Mouse (Mus musculus): ENCODE results near the gene Eno1. TPM values are rescaled to one million over a fixed set of nuclear protein-coding genes. Genes with fewer than 3 reads are reported as not detected.

Gene Eno1
- polyA plus RNA-seq (2014; fragmentation: Nextera tagmentation; extraction: Ambion mirVana) = 1,771 and 1,859 TPM in 2 replicates

DNA sequence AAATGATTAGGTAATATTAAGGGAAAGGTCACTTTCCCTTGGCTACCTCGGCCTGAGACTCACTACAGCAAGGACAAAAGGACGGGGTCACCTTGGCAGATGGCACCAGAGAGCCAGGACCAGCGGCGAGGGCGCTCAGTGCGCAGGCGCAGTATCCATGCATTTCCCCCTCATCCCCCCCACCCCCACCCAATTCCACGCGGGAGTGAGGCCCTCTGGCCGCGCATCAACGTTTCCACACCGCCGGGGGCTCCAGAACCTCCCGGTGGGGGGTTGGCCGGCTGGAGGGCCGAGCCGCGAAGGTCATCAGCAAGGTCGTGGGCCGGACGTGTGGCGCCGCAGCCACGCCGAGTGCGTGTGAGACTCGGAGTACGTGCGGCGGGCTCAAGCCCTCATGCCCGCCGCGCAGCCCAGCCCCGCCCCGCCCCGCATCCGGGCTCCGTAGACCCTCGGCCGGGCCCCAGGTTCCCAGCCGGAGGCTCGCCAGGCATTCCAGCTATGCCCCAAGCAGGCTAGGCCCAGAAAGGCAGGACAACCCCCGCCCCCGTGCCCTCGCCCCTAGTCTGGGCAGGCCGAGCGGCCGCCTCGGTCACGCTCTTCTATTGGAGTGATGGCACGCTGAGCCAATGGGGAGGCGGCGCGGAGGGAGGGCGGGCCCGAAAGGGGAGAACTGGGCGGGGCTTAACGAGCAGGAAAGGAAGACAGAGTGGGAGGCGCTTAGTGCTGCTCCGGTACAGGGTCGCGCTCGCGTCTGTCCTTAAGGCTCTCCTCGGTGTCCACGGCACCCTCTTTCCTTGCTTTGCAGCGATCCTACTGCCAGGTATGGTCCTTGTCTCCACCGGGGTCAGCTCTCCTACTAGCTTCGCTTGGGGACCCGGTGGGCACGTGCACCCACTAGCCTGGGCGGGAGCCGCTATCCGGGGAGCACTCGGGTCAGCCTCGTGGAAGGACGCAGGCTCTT is at the start of gene Eno1:
Gene Eno1, plus strand, starts transcription at position 201 of the 961 bp plus-strand sequence.
- peak within 1 kb of the TSS; percentile 64 to 96 for H3K4me3 ChIP-seq (ENCODE audit: control insufficient read depth in 1 of 2, insufficient read depth in 1 of 2, low read depth in 1 of 2, low read length in 2 of 2)
- peaks cover 14 to 40% of the 10 kb centered on the region in 2 experiments for H3K4me1 ChIP-seq (ENCODE audit: control insufficient read depth in 2 of 2, insufficient read depth in 2 of 2, low read length in 2 of 2)
- WGBS = under 1% methylated on average over 70 of the region's 78 CpGs
- H3K27me3 ChIP-seq (ENCODE audit: control insufficient read depth, insufficient read depth, low read length) = no peaks in the 10 kb centered on the region
- peak within 1 kb of the TSS; percentile 71 for H3K4me2 ChIP-seq (ENCODE audit: low read length)
- peak; percentile 98 for ATAC-seq (ENCODE audit: insufficient number of reproducible peaks, insufficient read depth, low FRiP score, low read depth)
- no peaks in the 10 kb centered on the region for H3K9me3 ChIP-seq (ENCODE audit: control insufficient read depth, low read length)
- H3K27ac ChIP-seq (replicated peaks in 1 of 2; ENCODE audit: control insufficient read depth in 1 of 2, insufficient read depth in 1 of 2, low read depth in 2 of 2, low read length in 2 of 2) = peak within 1 kb of the TSS; percentile 98 to 99
- H3K36me3 ChIP-seq (ENCODE audit: control insufficient read depth, insufficient read depth, low read length) = peaks cover 32% of the 10 kb centered on the region
- peak within 1 kb of the TSS; percentile 99 for H3K9ac ChIP-seq (ENCODE audit: low read length)

DNA sequence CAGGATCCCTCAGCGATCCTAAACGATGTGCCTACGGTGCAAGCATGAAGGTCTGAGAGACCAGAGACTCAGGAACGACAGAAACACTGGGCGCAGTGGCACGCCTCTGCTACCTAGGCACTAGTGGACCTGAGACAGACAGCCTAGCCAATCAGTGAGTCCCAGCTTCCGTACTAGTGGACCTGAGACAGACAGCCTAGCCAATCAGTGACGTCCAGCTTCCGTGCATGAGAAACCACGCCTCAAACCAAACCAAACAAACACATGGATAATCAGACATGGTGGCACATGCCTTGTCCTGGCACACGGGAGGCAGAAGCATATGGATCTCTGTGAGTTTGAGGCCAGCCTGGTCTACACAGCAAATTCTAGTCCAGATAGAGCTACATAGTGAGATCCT is 48.3 kb upstream of the Eno1 start:
- Histone ChIP-seq H3K27me3 (ENCODE audit: control insufficient read depth, insufficient read depth, low read length) (no peaks in the 10 kb centered on the region), H3K36me3 (ENCODE audit: control insufficient read depth, insufficient read depth, low read length) (no peaks in the 10 kb centered on the region), H3K27ac (replicated peaks in 1 of 2; ENCODE audit: control insufficient read depth in 1 of 2, insufficient read depth in 1 of 2, low read depth in 2 of 2, low read length in 2 of 2) (no peak overlapping the region), H3K4me1 (ENCODE audit: control insufficient read depth in 2 of 2, insufficient read depth in 2 of 2, low read length in 2 of 2) (no peaks in the 10 kb centered on the region), H3K9me3 (ENCODE audit: control insufficient read depth, low read length) (no peaks in the 10 kb centered on the region), H3K4me3 (ENCODE audit: control insufficient read depth in 1 of 2, insufficient read depth in 1 of 2, low read depth in 1 of 2, low read length in 2 of 2) (no peak overlapping the region), H3K4me2 (ENCODE audit: low read length) (no peak overlapping the region), H3K9ac (ENCODE audit: low read length) (no peak overlapping the region)
- WGBS = 48% methylated on average over 11 of the region's 11 CpGs
- ATAC-seq (ENCODE audit: insufficient number of reproducible peaks, insufficient read depth, low FRiP score, low read depth) = no peak

DNA sequence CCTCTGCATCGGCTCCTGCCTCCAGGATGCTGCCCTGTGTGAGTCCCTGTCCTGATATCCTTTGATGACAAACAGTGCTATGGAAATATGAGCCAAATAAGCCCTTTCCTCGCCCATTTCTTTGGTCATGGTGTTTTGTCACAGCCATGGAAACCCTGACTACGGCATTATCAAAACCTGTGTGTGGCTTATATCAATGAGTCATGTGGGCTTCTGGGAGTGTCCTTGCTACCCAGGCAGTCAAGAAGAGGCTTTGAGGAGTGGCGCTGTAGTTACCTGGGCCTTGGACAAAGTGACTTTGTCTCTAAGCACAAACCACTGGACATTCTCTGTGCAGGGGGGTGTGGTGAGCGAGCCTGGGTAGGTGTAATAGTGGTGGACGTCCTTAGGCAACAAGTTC is 44.3 kb upstream of the Eno1 start:
- H3K4me1 ChIP-seq (ENCODE audit: control insufficient read depth in 2 of 2, insufficient read depth in 2 of 2, low read length in 2 of 2) = no peaks in the 10 kb centered on the region
- no peaks in the 10 kb centered on the region for H3K9me3 ChIP-seq (ENCODE audit: control insufficient read depth, low read length)
- no peaks in the 10 kb centered on the region for H3K27me3 ChIP-seq (ENCODE audit: control insufficient read depth, insufficient read depth, low read length)
- ATAC-seq (ENCODE audit: insufficient number of reproducible peaks, insufficient read depth, low FRiP score, low read depth) = no peak
- WGBS = 69% methylated on average over 6 of the region's 6 CpGs
- no peak overlapping the region for H3K4me3 ChIP-seq (ENCODE audit: control insufficient read depth in 1 of 2, insufficient read depth in 1 of 2, low read depth in 1 of 2, low read length in 2 of 2)
- H3K27ac ChIP-seq (replicated peaks in 1 of 2; ENCODE audit: control insufficient read depth in 1 of 2, insufficient read depth in 1 of 2, low read depth in 2 of 2, low read length in 2 of 2) = no peak overlapping the region
- H3K36me3 ChIP-seq (ENCODE audit: control insufficient read depth, insufficient read depth, low read length) = no peaks in the 10 kb centered on the region
- no peak overlapping the region for H3K9ac ChIP-seq (ENCODE audit: low read length)
- H3K4me2 ChIP-seq (ENCODE audit: low read length) = no peak overlapping the region

DNA sequence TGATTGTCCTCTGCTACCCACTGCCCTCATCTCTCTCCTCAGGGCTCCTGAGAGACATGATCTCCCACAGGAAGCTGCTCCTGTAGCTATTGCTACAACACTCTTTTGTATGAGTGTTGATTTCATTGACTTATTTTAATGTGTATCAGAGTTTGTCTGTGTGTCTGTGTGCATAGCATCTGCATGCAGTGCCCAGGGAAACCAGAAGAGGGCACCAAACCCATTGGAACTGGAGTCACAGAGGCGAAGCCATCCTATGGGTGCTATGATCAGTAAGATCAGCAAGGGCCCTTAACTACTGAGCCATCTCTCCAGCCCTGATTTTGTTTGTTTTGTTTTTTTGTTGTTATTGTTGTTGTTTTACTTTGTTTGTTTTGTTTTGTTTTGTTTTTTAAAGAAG is 42.6 kb upstream of the Eno1 start:
- 61% methylated on average over 1 of the region's 1 CpGs for WGBS
- no peak for ATAC-seq (ENCODE audit: insufficient number of reproducible peaks, insufficient read depth, low FRiP score, low read depth)
- H3K9ac ChIP-seq (ENCODE audit: low read length) = no peak overlapping the region
- no peak overlapping the region for H3K27ac ChIP-seq (replicated peaks in 1 of 2; ENCODE audit: control insufficient read depth in 1 of 2, insufficient read depth in 1 of 2, low read depth in 2 of 2, low read length in 2 of 2)
- no peaks in the 10 kb centered on the region for H3K4me1 ChIP-seq (ENCODE audit: control insufficient read depth in 2 of 2, insufficient read depth in 2 of 2, low read length in 2 of 2)
- no peak overlapping the region for H3K4me3 ChIP-seq (ENCODE audit: control insufficient read depth in 1 of 2, insufficient read depth in 1 of 2, low read depth in 1 of 2, low read length in 2 of 2)
- no peaks in the 10 kb centered on the region for H3K36me3 ChIP-seq (ENCODE audit: control insufficient read depth, insufficient read depth, low read length)
- H3K9me3 ChIP-seq (ENCODE audit: control insufficient read depth, low read length) = no peaks in the 10 kb centered on the region
- H3K27me3 ChIP-seq (ENCODE audit: control insufficient read depth, insufficient read depth, low read length) = no peaks in the 10 kb centered on the region
- H3K4me2 ChIP-seq (ENCODE audit: low read length) = no peak overlapping the region

DNA sequence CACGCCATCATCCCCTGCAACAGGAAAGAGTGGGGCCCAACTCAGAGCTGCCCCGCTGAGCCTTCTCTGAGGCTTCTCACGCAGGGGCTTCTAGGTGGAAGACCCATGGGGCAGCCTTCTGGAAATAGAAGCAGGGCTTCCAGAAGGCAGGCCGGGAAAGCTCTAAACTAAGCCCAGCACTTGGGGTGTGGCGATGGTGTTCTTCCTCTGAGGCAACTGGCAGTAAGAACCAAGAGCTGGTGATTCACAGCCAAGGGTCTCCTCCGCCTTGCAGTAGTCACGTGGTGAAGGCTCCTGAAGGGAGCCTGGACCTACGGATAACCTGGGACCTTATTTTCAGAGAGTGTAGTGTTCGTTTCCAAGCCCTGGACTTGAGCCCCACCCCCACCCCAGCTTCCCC is 38.3 kb upstream of the Eno1 start:
- no peak overlapping the region for H3K4me2 ChIP-seq (ENCODE audit: low read length)
- no peaks in the 10 kb centered on the region for H3K36me3 ChIP-seq (ENCODE audit: control insufficient read depth, insufficient read depth, low read length)
- H3K9me3 ChIP-seq (ENCODE audit: control insufficient read depth, low read length) = no peaks in the 10 kb centered on the region

DNA sequence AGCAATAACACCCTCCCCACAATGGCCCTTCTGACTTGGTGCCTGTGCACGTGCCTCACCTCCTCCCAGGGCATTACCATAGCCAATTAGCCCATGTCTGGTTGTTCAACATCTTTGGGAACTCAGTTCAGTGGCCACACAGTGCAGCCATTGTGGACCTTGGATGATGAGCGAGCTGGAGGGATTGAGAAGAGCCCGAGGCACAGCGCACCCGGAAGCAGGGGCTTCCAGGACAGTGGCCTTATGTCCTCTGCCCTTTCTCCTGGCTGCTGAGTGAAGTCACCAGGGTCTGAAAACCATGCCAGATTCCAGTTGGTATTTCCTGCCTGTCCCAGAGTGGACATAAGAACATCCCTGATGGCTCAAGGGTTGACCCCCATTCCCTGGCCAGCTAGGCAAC is 35.3 kb upstream of the Eno1 start, which contains the start of gene Car6:
Gene Car6, minus strand, starts transcription at position 101 of the 400 bp plus-strand sequence.
- H3K4me2 ChIP-seq (ENCODE audit: low read length) = no peak within 1 kb of the TSS
- 72% methylated on average over 5 of the region's 5 CpGs for WGBS
- H3K27me3 ChIP-seq (ENCODE audit: control insufficient read depth, insufficient read depth, low read length) = no peaks in the 10 kb centered on the region
- no peaks in the 10 kb centered on the region for H3K9me3 ChIP-seq (ENCODE audit: control insufficient read depth, low read length)
- ATAC-seq (ENCODE audit: insufficient number of reproducible peaks, insufficient read depth, low FRiP score, low read depth) = no peak
- no peak within 1 kb of the TSS for H3K27ac ChIP-seq (replicated peaks in 1 of 2; ENCODE audit: control insufficient read depth in 1 of 2, insufficient read depth in 1 of 2, low read depth in 2 of 2, low read length in 2 of 2)
- no peak within 1 kb of the TSS for H3K9ac ChIP-seq (ENCODE audit: low read length)
- no peak within 1 kb of the TSS for H3K4me3 ChIP-seq (ENCODE audit: control insufficient read depth in 1 of 2, insufficient read depth in 1 of 2, low read depth in 1 of 2, low read length in 2 of 2)
- H3K4me1 ChIP-seq (ENCODE audit: control insufficient read depth in 2 of 2, insufficient read depth in 2 of 2, low read length in 2 of 2) = no peaks in the 10 kb centered on the region
- H3K36me3 ChIP-seq (ENCODE audit: control insufficient read depth, insufficient read depth, low read length) = no peaks in the 10 kb centered on the region

More for the DNA sequence above, 38.3 kb upstream of the Eno1 start:
- Histone ChIP-seq H3K27ac (replicated peaks in 1 of 2; ENCODE audit: control insufficient read depth in 1 of 2, insufficient read depth in 1 of 2, low read depth in 2 of 2, low read length in 2 of 2) (no peak overlapping the region), H3K4me3 (ENCODE audit: control insufficient read depth in 1 of 2, insufficient read depth in 1 of 2, low read depth in 1 of 2, low read length in 2 of 2) (no peak overlapping the region), H3K27me3 (ENCODE audit: control insufficient read depth, insufficient read depth, low read length) (no peaks in the 10 kb centered on the region), H3K9ac (ENCODE audit: low read length) (no peak overlapping the region), H3K4me1 (ENCODE audit: control insufficient read depth in 2 of 2, insufficient read depth in 2 of 2, low read length in 2 of 2) (no peaks in the 10 kb centered on the region)
- ATAC-seq (ENCODE audit: insufficient number of reproducible peaks, insufficient read depth, low FRiP score, low read depth) = no peak
- 59% methylated on average over 9 of the region's 9 CpGs for WGBS

DNA sequence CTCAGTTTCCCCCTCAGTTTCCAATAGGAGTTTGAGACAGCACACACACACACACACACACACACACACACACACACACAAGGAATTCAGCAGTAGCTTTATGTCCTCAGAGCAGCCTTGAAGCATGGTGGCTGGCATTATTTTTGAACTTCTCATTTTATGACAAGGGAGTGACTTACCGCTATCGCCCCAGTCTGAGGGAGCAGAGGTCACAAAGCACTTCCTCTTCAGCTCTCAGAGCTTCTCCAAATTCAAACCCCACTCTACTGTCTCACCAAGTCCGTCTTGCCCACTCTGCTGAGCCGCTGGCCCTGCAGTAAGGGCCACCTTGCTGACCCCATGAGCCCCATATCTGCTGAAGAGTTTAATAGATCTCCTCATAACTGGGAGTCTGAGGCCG is 33.8 kb upstream of the Eno1 start:
- Histone ChIP-seq H3K9ac (ENCODE audit: low read length) (no peak overlapping the region), H3K4me3 (ENCODE audit: control insufficient read depth in 1 of 2, insufficient read depth in 1 of 2, low read depth in 1 of 2, low read length in 2 of 2) (no peak overlapping the region), H3K36me3 (ENCODE audit: control insufficient read depth, insufficient read depth, low read length) (no peaks in the 10 kb centered on the region), H3K27me3 (ENCODE audit: control insufficient read depth, insufficient read depth, low read length) (no peaks in the 10 kb centered on the region), H3K9me3 (ENCODE audit: control insufficient read depth, low read length) (no peaks in the 10 kb centered on the region), H3K27ac (replicated peaks in 1 of 2; ENCODE audit: control insufficient read depth in 1 of 2, insufficient read depth in 1 of 2, low read depth in 2 of 2, low read length in 2 of 2) (no peak overlapping the region), H3K4me1 (ENCODE audit: control insufficient read depth in 2 of 2, insufficient read depth in 2 of 2, low read length in 2 of 2) (no peaks in the 10 kb centered on the region), H3K4me2 (ENCODE audit: low read length) (no peak overlapping the region)
- ATAC-seq (ENCODE audit: insufficient number of reproducible peaks, insufficient read depth, low FRiP score, low read depth) = no peak
- WGBS = 82% methylated on average over 5 of the region's 5 CpGs

Measured in heart, embryonic 14.5 days (tissue).